Mouse (Mus musculus) spleen, adult 12 weeks (tissue): ENCODE data around the gene Adat1.

Experiments
- DNase-seq: peaks from one replicate; pipeline ENCODE4 v3.0.0; 2022; ENCODE audit warnings: low spot score

Adat1 gene

DNA sequence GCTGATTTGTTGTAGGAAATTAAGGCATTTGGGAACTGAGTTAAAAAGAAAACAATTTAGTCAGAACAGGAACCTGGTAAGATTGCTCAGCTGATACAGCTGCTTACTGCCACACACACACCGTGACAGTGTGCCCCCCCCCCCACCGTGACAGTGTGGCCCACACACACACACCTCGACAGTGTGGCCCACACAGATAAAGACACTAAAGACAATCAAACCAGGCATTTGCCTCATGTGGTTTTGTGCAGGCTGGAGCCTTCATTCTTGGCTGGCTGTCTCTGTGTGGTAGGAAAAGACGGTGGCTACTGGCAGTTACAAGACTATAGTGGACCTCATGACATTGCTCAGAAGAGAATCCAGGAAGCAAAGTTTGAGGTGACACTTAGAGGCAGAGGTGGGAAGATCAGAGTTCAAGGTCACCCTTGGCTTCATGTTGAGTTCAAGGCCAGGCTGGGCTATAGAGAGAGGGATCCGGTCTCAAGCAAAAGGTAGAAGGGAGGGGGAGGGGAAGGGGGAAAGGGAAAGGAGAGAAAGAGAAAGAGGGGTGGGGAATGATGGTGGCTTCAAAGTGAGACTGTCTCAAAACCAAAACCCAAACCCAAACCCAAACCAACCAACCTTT lies 24.7 kb downstream of the Adat1 start:
- DNase-seq, result no peak

DNA sequence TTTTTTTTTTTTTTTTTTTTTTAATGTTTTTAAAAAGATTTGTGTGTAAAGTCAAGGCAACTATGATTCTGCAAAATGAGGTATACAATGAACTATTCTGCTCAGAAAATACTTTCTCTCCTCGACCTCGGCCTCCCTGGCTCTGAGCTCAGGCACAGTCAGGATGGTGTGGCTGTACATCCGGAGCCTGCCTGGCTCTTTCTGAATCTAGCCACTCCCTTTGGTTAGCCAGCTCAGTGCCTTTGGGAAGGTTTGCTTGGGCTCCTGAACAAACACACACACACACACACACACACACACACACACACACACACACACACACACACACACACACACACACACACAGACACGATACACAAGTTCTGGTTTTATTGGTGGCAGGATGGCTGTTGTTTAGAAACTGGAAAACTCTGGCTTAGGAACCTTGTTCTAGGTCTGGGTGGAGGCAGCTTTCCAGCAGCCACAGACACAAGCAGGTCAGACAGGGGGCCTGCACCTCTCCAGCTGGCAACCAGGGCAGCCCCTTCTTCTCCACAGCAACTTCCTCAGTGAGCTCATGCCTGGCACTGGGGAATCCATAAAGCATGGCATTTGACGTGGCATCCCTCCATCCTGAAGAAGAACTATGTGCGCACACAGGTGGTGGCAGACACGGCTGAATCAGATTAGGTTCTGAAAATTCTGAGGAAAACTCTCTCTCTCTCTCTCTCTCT lies 27.1 kb downstream of the Adat1 start:
- no peak for DNase-seq

DNA sequence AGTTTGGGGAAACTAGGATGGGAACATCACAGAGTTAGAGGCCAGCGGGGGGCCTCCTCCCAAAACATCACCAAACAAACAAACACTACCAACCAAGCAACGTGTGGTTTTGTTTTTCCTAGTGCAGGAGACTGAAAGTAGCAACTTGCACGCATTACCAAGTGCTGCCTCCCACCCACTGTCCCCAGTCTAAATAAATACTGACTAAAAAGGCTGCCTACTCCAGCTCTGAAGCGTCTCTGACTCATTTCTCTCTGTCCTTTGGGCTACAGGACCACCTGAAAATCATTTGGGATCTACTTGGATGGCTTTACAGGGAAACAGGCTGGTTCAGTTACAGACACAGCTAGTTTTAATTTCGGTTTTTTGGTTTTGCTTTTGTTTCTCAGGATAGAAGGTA lies 27.8 kb downstream of the Adat1 start:
- DNase-seq, result no peak

DNA sequence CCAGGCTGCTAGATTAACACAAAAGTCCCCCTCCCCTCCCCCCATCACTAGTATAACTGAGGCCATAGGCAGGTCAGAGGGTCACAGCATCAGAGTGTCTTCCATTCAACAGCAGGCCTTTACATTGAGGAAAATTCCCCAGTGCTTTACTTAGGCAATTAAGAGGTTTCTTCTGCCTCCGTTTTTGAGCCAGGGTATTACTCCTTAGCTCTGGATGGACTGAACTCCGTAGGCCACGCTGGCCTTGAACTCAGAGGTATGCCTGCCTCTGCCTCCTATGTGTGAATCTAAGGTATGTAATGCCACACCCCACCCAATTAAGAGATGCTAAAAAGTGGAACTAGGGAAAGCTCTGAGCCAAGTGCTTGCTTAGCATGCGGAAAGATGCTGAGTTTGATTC lies 28.6 kb downstream of the Adat1 start:
- DNase-seq, result no peak

DNA sequence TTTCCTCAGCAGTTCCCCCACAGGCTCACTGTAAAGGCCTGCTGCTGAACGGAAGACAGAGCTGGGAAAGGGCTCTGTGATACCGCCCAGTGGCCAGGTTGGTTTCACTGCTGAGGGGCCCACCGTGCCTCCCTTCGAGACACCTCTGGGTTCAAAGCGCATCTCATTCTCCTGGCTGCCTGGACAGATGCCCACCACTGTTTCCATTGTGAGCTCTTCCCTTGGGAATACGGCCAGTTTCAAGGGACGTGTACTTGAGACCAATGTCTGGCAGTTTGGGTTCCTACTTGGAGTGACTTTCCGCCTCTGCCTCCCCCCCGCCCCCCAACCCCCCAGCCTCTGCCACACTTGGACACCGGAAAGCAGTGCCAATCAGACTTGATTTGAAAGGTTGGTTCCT lies 29.0 kb downstream of the Adat1 start:
- DNase-seq, result no peak

DNA sequence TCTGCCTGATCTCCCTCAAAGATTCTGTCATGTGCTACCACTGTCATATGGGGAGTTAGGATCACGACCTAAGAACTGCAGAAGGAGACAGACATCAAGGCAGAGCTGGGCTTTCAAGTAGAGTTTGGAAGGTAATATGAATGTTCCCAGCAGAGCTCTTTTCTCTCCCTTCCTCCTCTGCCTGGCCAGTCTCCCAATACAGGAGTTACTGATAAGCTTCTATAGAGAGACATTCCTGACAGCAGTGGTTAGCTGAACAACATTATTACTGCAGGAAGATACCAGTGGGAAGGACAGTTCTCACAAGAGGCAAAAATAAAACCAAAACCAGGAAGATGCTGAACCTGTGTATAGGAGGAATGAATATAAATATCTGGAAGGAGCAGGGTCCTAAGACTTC lies 29.5 kb downstream of the Adat1 start:
- DNase-seq, result no peak

DNA sequence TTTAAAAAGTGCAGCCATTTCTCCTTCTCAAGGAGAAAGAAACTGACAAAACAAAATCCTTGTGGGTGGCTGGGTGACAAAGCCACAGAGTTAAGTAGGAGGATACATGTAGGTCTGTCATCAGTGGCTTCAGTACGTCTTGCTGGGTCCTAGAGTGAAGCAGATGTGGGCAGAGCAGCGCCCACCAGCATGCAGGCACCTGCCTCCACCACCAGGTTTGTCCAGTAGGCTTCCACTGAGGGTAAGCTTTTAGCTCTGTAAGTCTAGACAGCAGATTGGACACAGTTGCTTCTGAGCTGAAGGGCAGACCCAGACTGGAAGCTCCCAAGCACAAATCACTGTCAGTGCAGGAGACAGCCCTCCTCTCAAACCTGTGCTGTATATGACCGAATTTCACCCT lies 30.8 kb downstream of the Adat1 start:
- no peak for DNase-seq

DNA sequence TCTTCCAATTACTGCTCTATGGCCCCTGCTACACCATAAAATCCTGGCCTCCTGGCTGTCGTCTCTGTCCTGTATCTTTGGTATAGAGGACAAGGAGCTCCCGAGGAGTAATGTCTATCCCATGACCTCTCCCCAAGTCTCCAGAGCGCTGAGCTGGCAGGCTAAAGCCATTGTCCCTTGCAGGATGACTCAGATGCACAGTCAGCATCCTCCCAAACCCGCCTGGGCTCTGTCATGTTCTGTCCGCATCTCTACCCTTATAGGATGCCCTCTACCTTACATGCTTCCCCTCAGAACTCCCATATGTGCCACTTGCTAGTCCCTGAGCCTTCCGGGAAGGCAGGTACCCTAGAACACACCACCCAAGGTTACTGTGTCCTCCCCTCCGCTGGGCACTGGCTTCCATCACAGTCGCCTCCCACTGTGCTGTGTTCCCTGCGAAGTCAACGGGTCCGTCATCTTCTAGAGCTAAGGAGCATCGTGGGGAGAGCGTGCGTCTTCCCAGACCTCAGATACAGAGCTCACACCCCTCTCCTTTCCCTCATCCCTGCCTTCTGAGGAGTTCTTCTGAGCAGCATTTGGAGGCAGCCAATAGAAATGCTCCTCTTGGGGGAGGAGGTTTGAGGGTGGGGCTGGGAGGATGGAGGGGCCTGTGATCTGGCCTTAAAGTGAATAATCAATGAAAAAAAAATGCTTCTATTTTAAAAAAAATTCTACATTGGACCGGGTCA lies 31.3 kb downstream of the Adat1 start:
- no peak for DNase-seq

DNA sequence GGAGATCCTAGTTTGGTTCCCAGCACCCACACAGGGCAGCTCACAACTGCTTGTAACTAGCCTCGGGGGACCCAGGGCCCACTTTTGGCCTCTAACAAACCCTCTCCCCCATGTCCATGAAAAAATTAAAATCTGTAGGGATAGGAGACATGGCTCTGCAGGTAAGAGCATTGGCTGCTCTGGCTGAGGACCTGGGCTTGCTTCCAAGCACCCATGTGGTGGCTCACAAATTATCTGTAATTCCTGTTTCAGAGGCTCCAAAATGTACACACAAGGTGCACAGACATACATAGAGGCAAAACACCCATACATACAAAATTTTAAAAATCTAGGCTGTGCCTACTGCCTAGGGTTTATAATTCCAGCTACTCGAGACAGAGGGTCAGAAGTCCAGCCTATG lies 34.9 kb downstream of the Adat1 start:
- DNase-seq, result no peak

DNA sequence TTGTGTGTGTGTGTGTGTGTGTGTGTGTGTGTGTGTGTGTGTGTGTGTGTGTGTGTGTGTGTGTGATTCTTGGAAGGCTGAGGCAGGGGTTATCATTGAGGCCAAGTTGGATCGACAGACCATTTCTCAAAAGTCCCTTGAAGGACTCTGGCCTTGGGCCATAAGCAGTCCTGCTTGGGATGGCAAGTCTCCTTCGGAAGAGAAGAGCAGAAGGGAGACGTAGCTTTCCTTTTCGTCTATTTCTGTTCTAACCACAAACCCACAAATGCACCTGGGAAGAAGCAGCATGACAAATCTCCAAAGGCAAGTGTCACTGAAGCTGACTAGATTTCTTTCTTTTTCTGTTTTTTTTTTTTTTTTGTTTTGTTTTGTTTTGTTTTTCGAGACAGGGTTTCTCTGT lies 36.2 kb downstream of the Adat1 start:
- no peak for DNase-seq

DNA sequence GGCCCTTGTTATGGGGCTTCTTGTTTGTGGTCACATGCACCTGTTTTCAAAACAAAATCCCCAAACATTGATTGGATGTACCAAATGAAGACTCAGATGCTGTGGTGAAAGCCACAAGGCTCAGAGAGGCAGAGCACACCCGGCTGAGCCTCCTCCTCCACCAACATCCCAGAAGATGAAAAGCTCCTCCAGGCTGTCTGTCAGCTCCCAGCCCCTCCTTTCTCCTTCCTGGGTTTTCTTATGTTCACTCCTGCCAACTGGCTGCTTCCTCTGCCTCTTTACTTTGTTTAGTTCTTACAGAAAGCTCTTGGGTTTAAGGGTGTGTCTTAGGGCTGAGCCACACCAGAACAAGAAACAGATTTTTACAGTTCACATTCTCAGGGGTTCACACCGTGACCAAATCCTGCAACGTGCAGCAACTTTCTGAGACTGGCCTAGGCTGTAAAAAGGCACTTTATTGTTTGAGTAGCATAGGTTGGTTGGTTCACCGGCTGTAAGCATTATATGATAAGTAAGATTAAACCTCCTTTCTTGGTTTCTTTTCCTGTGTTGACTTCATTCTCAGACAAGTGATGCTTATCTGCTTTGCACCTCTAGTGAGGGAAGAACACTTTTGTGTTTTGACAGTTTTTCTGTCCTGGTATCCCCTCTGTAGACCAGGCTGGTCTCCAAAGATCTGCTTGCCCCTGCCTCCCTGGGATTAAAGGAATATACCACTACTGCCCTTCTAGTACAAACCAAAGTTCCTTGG lies 37.1 kb downstream of the Adat1 start:
- no peak for DNase-seq

DNA sequence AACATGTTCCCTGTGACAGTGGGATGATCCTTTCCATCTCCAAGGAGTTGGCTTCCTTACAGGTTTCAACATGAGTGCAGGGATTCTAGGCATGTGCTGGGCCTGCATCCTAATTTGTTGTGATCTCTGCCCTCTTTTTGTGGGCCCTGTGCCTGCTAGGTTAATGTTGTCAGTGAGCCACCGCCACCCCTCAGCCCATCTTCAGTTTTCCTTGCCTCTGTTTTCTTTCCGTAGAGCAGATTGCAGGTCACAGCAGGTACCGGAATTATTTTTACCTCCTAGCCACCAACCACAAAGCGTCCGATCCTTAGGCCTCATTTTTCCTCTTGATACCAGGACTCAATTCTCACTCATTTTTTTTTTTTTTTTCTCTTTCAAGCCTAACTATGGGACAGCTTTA lies 40.2 kb downstream of the Adat1 start:
- DNase-seq, result no peak

DNA sequence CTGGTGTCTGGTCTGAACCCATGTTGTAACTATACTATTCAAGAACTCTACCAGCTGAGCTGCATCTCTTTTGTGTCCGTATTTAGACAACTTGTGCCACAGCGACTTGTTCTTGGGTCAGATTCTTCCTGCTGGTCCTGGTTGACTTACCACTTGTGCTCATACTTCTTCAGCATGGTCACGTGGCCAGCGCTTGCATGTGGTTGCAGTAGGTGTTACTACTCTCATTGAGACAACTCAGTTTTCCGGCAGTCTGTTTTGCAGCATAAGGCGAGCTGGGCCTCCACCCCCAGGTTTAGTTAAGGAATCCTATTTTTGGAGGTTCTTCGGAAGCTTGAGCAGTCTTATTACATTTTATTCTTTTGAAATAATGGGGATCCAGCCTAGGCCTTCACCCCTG lies 40.8 kb downstream of the Adat1 start:
- DNase-seq, result no peak

DNA sequence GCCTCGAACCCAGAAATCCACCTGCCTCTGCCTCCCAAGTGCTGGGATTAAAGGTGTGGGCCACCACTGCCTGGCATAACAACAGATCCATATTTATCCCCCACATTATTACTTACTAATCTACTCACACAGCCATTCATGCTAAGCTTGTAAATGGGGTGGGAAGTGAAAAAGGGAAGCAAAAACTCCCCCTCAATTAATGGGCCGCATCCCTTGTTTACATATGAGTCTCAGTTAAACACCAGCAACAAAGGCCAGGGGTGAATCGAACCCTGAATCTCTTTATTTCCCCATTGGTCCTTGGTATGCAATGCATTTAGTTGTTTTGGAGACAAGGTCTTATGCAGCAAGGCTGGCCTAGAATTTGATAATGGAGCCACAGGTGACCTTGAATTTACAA lies 41.3 kb downstream of the Adat1 start:
- no peak for DNase-seq

DNA sequence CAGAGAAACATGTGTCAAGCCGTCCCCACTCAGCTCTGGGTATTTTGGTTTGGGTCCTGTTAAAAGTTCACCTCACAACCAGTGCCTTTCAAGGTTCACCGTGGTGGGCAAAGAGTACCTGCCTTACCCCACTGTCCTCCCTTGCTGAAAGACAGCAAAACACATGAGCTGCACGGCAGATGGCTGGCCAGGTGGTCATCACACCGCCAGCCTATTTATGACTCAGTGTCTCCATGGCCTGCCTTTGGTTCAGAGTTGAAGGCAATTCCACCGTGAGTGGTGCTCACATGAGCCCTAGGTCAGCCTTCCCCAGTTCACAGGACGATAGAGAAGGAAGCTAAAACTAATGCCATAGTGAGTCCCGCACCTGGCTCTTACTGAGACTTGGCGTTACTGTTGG lies 44.1 kb downstream of the Adat1 start:
- DNase-seq, result no peak

DNA sequence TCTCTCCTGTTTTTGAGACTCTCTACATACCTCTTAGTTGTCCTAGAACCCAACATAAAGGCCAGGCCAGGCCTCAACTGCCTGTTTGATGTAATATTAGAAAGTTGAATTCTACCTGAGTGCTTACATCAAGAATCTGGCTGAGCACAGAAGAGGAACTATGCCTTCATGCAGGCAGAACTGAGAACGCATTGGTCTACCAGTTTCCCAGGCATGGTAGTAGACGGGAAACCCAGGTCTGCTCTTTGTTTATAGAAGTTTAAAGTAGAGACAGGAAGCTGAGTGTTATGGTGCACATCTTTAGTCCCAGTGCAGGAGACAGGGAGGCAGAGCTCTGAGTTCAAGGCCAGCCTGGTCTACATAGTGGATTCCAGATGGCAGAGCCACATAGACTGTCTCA lies 45.0 kb downstream of the Adat1 start:
- no peak for DNase-seq

DNA sequence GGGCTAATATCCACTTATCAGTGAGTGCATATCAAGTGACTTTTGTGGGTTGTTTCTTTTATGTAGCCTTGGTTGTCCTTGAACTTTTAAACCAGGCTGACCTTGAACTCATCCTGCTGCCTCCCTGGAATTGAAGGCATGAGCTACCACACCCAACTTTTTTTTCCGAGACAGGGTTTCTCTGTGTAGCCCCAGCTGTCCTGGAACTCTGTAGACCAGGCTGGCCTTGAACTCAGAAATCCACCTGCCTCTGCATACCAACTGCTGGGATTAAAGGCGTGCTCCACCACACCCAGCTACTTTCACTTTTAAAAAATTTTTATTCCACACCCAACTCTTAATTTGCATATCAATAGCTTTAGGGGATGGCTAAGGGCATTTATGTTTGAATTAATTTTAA lies 48.6 kb downstream of the Adat1 start:
- DNase-seq, result no peak

DNA sequence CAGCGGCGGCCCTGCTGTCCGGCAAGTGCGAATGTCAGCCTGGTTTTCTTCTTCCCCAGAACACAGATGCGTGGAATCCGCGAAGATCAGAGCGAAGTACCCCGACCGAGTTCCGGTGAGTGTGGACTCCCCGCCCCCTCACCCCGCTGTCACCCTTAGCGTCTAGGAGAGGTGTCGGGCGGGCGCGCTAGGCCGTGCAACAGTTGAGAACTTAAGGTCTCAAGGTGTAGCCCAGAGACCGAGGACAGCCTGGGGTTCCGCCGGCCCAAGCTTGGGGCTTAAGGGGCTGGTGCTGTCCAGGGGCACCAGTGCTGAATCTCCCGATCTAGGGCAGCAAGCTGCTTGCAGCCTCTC lies 51.0 kb downstream of the Adat1 start:
- peak; percentile 48 for DNase-seq

DNA sequence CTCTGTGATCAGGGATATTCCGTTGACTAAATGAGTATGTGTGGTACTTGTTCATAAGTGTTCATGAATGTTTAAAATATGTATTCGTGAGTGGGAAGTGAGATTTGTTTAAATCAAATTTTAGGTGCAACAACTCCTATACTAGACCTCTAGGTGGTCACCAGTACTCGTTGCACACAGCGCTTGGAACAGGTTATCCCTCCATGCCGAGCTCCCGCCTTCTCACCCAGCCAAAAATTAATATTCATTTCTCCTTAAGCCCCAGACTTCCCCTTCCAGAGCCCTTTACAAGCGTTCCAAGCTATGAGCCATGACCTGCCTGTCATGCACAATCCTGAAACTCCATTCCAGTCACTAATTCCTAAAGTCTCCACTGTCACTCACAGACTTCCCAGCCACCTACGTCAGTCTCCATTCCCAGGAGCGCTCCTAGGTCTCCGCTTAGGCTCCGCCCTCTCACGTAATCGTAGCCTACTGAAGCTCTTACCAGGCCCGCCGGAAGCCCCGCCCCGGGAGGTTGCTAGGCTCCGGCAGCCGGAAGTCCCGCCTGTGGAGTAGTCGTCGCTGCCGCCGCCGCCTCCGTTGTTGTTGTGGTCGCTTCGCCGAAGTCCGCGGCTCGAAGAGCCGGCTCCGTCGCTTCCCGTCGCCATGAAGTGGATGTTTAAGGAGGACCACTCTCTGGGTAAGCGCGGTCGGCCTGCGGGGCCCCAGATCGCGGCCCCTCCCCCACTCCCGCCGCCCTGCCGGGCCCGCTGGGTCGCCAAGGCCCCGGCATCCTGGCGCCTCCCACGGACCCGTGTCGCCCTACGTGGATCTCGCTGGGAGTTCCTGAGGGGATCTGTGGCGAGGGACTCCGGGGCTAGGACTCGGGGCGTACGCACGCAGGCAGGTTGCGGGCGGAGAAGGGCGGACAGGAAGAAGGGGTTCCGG lies 51.7 kb downstream of the Adat1 start, which contains the start of gene Gabarapl2:
Gabarapl2 (plus strand) TSS at position 533 of the 930 bp plus-strand sequence.
- peak; percentile 93 for DNase-seq

DNA sequence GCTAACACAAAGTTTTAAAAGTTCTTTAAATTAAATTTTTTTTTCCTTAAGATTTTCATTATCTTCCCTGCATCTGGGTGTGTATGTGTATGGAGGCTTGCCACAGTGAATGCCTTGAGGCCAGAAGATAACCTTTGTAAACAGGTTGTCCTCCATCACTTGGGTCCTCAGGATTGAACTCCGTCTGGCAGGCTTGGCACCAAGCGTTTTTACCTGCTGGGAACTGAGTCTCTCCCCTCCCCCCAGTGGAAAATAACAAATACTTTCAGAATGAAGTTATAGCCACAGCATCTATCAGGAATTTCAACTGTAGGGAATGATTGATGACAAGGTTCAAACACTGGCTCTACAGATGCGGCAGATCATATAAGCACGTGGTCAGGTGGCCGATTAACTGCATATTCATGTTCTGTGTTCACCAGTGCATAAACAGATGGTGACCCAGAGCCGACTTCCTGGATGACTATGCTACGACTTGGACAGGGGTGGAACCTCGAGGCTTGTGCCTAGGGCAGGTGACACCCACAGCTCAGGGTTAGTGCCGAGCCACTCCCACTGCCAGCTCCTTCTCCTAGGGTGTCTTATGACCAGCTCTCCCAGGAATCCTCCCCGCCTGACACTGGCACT lies 52.5 kb downstream of the Adat1 start:
- peak; percentile 70 for DNase-seq
